In the genomic region with DNA sequence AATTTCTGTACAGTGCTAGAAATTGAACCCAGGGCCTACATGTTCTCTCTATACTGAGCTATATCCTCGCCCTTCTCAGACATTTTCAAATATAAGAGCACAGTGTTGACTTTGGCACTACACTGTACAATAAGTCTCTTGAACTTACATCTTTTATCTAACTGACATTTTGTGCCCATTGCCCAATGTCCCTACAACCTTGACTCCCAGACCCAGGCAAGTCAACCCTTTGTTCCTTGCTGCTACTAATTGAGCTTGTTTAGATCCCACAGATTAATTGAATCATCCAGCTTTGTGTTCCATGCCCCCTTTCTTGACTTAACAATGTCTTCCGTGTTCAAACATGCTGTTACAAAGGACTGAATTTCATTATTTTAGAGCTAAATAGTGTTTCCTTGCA, we compare ENCODE assay signal across 14 mouse cellular contexts.
"Had no signal": no experiment of that assay in that cellular context is flagged by ENCODE, and none has a peak within 500 bp of the region (broad histone marks: within the 10 kb centered on the region; RNA-seq: fewer than 3 reads in every experiment).

No protein-coding gene starts in this region.

- DNase-seq: gastrocnemius, postnatal 14 days; gastrocnemius, postnatal 36 days; heart, adult 11 months; heart, adult 2 months; heart, postnatal 10 days; kidney, adult 11 months; kidney, adult 2 months; kidney, adult 9 months; kidney, postnatal 14 days; kidney, postnatal 36 days; layer of hippocampus, adult 9-11 months; layer of hippocampus, postnatal 36 days; left cerebral cortex, postnatal 4 days; lung, adult 18-20 months had no signal
